Mouse (Mus musculus): Measurements from ENCODE around the gene Flnb.

DNA sequence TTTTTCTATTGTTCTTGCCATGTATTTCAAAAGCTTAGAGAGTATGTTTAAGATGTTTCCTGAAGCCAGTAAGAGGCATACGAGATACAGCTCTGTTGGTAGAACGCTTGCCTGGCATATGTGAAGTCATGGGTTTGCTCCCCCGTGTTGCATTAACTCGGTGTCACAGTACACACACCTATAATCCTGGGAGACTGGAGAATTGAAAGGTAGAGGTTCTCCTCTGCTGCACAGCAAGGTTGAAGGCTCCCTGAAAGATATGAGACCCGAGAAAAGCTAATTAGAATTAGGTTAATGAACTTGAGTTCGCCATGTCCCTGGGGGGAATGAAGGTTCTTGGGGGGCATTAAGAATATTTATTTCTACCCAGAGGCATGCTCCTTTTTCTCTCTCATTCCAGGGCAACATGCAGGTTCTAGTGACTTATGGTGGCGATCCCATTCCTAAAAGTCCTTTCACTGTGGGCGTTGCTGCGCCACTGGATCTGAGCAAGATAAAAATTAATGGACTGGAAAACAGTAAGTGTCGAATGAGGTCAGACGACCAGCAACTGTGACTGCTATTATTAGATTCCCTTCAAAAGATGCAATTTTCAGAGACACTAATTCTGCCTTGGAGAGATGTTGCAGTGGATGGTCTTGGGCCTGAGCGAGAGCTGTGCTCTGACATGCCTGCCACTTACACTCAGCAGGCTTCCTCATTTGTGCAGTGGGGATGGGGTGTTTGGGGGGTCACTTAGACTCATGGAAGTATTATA lies 83.9 kb downstream of the Flnb start:
- no peak for TF ChIP-seq POLR2A (IDR thresholded peaks at IDR 0.05; ENCODE audit: borderline replicate concordance, low read depth, low read length)
- no peak for TF ChIP-seq CTCF (IDR thresholded peaks at IDR 0.05; ENCODE audit: low read depth, low read length)

All from bone marrow macrophage, adult 2 months (primary cell).